Mouse (Mus musculus) heart, postnatal 4 days (tissue): Measurements from ENCODE around the gene Lman1l. TPM values are rescaled to one million over a fixed set of nuclear protein-coding genes. Genes with fewer than 3 reads are reported as not detected.

ENCODE experiments used
- DNase-seq: peaks from one replicate; pipeline ENCODE4 v3.0.0; 2021
- total RNA-seq, 2 experiments: library from RNA; stranded (reverse); gene quantifications; 2 replicates each; pipeline ENCODE4 v1.2.3; 2021

The Lman1l gene
- total RNA-seq, 2 experiments from 2014 or later: not detected

GRCm38 (mm10) chr9:57617556-57618169, 2.9 kb downstream of the Lman1l start:
- DNase-seq: no peak

GRCm38 (mm10) chr9:57614786-57615185, 5.8 kb downstream of the Lman1l start:
- no peak for DNase-seq

- peak; percentile 49 for DNase-seq
Measured at GRCm38 (mm10) chr9:57613975-57614374, 6.6 kb downstream of the Lman1l start.

GRCm38 (mm10) chr9:57612587-57612986, 8.0 kb downstream of the Lman1l start:
- DNase-seq: no peak

- DNase-seq: no peak
Measured at GRCm38 (mm10) chr9:57610359-57610826, 10.2 kb downstream of the Lman1l start.

GRCm38 (mm10) chr9:57609803-57610202, 10.8 kb downstream of the Lman1l start:
- DNase-seq: no peak

- peak; percentile 79 for DNase-seq
Measured at GRCm38 (mm10) chr9:57606139-57606851, 14.3 kb downstream of the Lman1l start, which contains the start of gene Cplx3. TSS of gene Cplx3 (minus strand) at chr9:57606281.

GRCm38 (mm10) chr9:57605503-57605902, 15.1 kb downstream of the Lman1l start:
- no peak for DNase-seq

- no peak for DNase-seq
Measured at GRCm38 (mm10) chr9:57604875-57605274, 15.7 kb downstream of the Lman1l start.

GRCm38 (mm10) chr9:57602098-57602497, 18.5 kb downstream of the Lman1l start:
- DNase-seq: no peak

- peak; percentile 38 for DNase-seq
Measured at GRCm38 (mm10) chr9:57601353-57601706, 19.2 kb downstream of the Lman1l start.

GRCm38 (mm10) chr9:57600620-57601352, 19.8 kb downstream of the Lman1l start:
- DNase-seq: peak; percentile 69

GRCm38 (mm10) chr9:57598851-57599563, 21.6 kb downstream of the Lman1l start:
- no peak for DNase-seq

- peak; percentile 31 for DNase-seq
Measured at GRCm38 (mm10) chr9:57597929-57598382, 22.6 kb downstream of the Lman1l start.

- no peak for DNase-seq
Measured at GRCm38 (mm10) chr9:57597265-57597664, 23.3 kb downstream of the Lman1l start.

- no peak for DNase-seq
Measured at GRCm38 (mm10) chr9:57594174-57594509, 26.4 kb downstream of the Lman1l start.

- DNase-seq: no peak
Measured at GRCm38 (mm10) chr9:57593454-57594173, 27.0 kb downstream of the Lman1l start.

GRCm38 (mm10) chr9:57590726-57591125, 29.8 kb downstream of the Lman1l start:
- DNase-seq: no peak

- DNase-seq: peak; percentile 84
Measured at GRCm38 (mm10) chr9:57589224-57590126, 31.1 kb downstream of the Lman1l start, which contains the start of gene Ulk3. TSS of gene Ulk3 (plus strand) at chr9:57589452.

- DNase-seq: no peak
Measured at GRCm38 (mm10) chr9:57584991-57585390, 35.6 kb downstream of the Lman1l start.
